Mouse (Mus musculus): ENCODE results near the gene Telo2. TPM values are rescaled to one million over a fixed set of nuclear protein-coding genes. Genes with fewer than 3 reads are reported as not detected.
"Not testable (repeated sequence)": the region's sequence is repeated elsewhere in the genome, so short reads cannot be mapped to it uniquely, and the experiment has no call there.

Telo2 gene
- polyA plus RNA-seq, 1 experiment from 2014 or later, result 25.1 TPM

GRCm38 (mm10) chr17:25125442-25126060, 9.8 kb upstream of the Telo2 start:
- Histone ChIP-seq H3K4me1 (peaks cover 15% of the 10 kb centered on the region), H3K27me3 (replicated peaks) (peaks cover 30% of the 10 kb centered on the region)
- 61% methylated on average over 3 of the region's 3 CpGs for WGBS
- not testable (repeated sequence) for H3K9me3 ChIP-seq; H3K36me3 ChIP-seq; ATAC-seq (ENCODE audit: extremely low read depth, insufficient number of reproducible peaks, low FRiP score, low TSS enrichment); H3K27ac ChIP-seq (replicated peaks); H3K4me3 ChIP-seq; H3K4me2 ChIP-seq; H3K9ac ChIP-seq

GRCm38 (mm10) chr17:25123979-25124378, 8.2 kb upstream of the Telo2 start:
- Histone ChIP-seq H3K27me3 (replicated peaks) (peaks cover 30% of the 10 kb centered on the region), H3K27ac (replicated peaks) (no peak overlapping the region), H3K4me3 (no peak overlapping the region), H3K9ac (no peak overlapping the region), H3K9me3 (no peaks in the 10 kb centered on the region), H3K4me1 (peaks cover 15% of the 10 kb centered on the region), H3K36me3 (no peaks in the 10 kb centered on the region), H3K4me2 (no peak overlapping the region)
- no peak for ATAC-seq (ENCODE audit: extremely low read depth, insufficient number of reproducible peaks, low FRiP score, low TSS enrichment)
- WGBS, result 25% methylated on average over 7 of the region's 7 CpGs

- WGBS, result 23% methylated on average over 3 of the region's 3 CpGs
Measured at GRCm38 (mm10) chr17:25120406-25120805, 4.6 kb upstream of the Telo2 start, which contains the start of gene Ptx4. Gene Ptx4, plus strand, starts transcription at chr17:25120760.

GRCm38 (mm10) chr17:25117263-25117662, 1.5 kb upstream of the Telo2 start:
- 29% methylated on average over 4 of the region's 4 CpGs for WGBS
- Histone ChIP-seq H3K9me3 (no peaks in the 10 kb centered on the region), H3K27me3 (replicated peaks) (peaks cover 14% of the 10 kb centered on the region), H3K4me2 (no peak overlapping the region), H3K36me3 (peaks cover 19% of the 10 kb centered on the region), H3K4me3 (no peak overlapping the region), H3K9ac (no peak overlapping the region), H3K27ac (replicated peaks) (no peak overlapping the region), H3K4me1 (peaks cover 23% of the 10 kb centered on the region)
- ATAC-seq (ENCODE audit: extremely low read depth, insufficient number of reproducible peaks, low FRiP score, low TSS enrichment), result no peak

More at GRCm38 (mm10) chr17:25120406-25120805, 4.6 kb upstream of the Telo2 start, which contains the start of gene Ptx4:
- peaks cover 30% of the 10 kb centered on the region for H3K27me3 ChIP-seq (replicated peaks)
- H3K27ac ChIP-seq (replicated peaks), result no peak within 1 kb of the TSS
- no peaks in the 10 kb centered on the region for H3K36me3 ChIP-seq
- no peaks in the 10 kb centered on the region for H3K9me3 ChIP-seq
- peaks cover 8% of the 10 kb centered on the region for H3K4me1 ChIP-seq
- H3K9ac ChIP-seq, result no peak within 1 kb of the TSS
- no peak within 1 kb of the TSS for H3K4me3 ChIP-seq
- ATAC-seq (ENCODE audit: extremely low read depth, insufficient number of reproducible peaks, low FRiP score, low TSS enrichment), result no peak
- H3K4me2 ChIP-seq, result no peak within 1 kb of the TSS

GRCm38 (mm10) chr17:25114908-25115645, 690 bp downstream of the Telo2 start:
- peaks cover 37% of the 10 kb centered on the region for H3K36me3 ChIP-seq
- H3K27me3 ChIP-seq (replicated peaks), result no peaks in the 10 kb centered on the region; the same call in 1 of the 2 replicates
- peak overlapping the region; percentile 83 for H3K9ac ChIP-seq
- ATAC-seq (ENCODE audit: extremely low read depth, insufficient number of reproducible peaks, low FRiP score, low TSS enrichment), result no peak; the same call in 1 of the 2 replicates
- peaks cover 29% of the 10 kb centered on the region for H3K4me1 ChIP-seq
- peak overlapping the region; percentile 90 for H3K27ac ChIP-seq (replicated peaks)
- 12% methylated on average over 23 of the region's 23 CpGs for WGBS
- no peaks in the 10 kb centered on the region for H3K9me3 ChIP-seq
- H3K4me3 ChIP-seq, result peak overlapping the region; percentile 62
- peak overlapping the region; percentile 88 for H3K4me2 ChIP-seq

GRCm38 (mm10) chr17:25112423-25112810, 3.4 kb downstream of the Telo2 start:
- Histone ChIP-seq H3K27me3 (replicated peaks) (no peaks in the 10 kb centered on the region), H3K9ac (peak overlapping the region; percentile 65), H3K9me3 (no peaks in the 10 kb centered on the region), H3K27ac (replicated peaks) (0 out of 2 replicates have a peak overlapping the region, but pooled peaks have one; percentile 42), H3K4me1 (peaks cover 29% of the 10 kb centered on the region), H3K4me2 (no peak overlapping the region), H3K4me3 (no peak overlapping the region), H3K36me3 (peaks cover 61% of the 10 kb centered on the region)
- 71% methylated on average over 3 of the region's 3 CpGs for WGBS
- no peak for ATAC-seq (ENCODE audit: extremely low read depth, insufficient number of reproducible peaks, low FRiP score, low TSS enrichment)

- Histone ChIP-seq H3K9ac (peak overlapping the region; percentile 65), H3K27ac (replicated peaks) (peak overlapping the region; percentile 42), H3K4me2 (no peak overlapping the region), H3K9me3 (no peaks in the 10 kb centered on the region), H3K36me3 (peaks cover 67% of the 10 kb centered on the region), H3K4me1 (peaks cover 29% of the 10 kb centered on the region), H3K27me3 (replicated peaks) (no peaks in the 10 kb centered on the region), H3K4me3 (no peak overlapping the region)
- 71% methylated on average over 8 of the region's 8 CpGs for WGBS
- no peak for ATAC-seq (ENCODE audit: extremely low read depth, insufficient number of reproducible peaks, low FRiP score, low TSS enrichment)
Measured at GRCm38 (mm10) chr17:25111739-25112422, 3.9 kb downstream of the Telo2 start.

GRCm38 (mm10) chr17:25111220-25111619, 4.5 kb downstream of the Telo2 start:
- Histone ChIP-seq H3K9me3 (no peaks in the 10 kb centered on the region), H3K9ac (0 out of 2 replicates have a peak overlapping the region, but pooled peaks have one; percentile 19), H3K4me3 (no peak overlapping the region), H3K27me3 (replicated peaks) (no peaks in the 10 kb centered on the region), H3K27ac (replicated peaks) (no peak overlapping the region), H3K4me2 (no peak overlapping the region), H3K36me3 (peaks cover 73% of the 10 kb centered on the region), H3K4me1 (peaks cover 27% of the 10 kb centered on the region)
- ATAC-seq (ENCODE audit: extremely low read depth, insufficient number of reproducible peaks, low FRiP score, low TSS enrichment), result no peak
- 88% methylated on average over 5 of the region's 5 CpGs for WGBS

- Histone ChIP-seq H3K27me3 (replicated peaks) (no peaks in the 10 kb centered on the region), H3K36me3 (peaks cover 79% of the 10 kb centered on the region), H3K4me3 (no peak overlapping the region), H3K4me1 (peaks cover 24% of the 10 kb centered on the region), H3K4me2 (no peak overlapping the region), H3K9me3 (no peaks in the 10 kb centered on the region), H3K9ac (no peak overlapping the region; the same call in 1 of the 2 replicates), H3K27ac (replicated peaks) (no peak overlapping the region)
- 88% methylated on average over 6 of the region's 6 CpGs for WGBS
- no peak for ATAC-seq (ENCODE audit: extremely low read depth, insufficient number of reproducible peaks, low FRiP score, low TSS enrichment)
Measured at GRCm38 (mm10) chr17:25110590-25110989, 5.2 kb downstream of the Telo2 start.

- H3K27me3 ChIP-seq (replicated peaks), result no peaks in the 10 kb centered on the region
- H3K4me3 ChIP-seq, result no peak overlapping the region
- H3K9ac ChIP-seq, result no peak overlapping the region
- peaks cover 17% of the 10 kb centered on the region for H3K4me1 ChIP-seq
- H3K27ac ChIP-seq (replicated peaks), result no peak overlapping the region
- no peaks in the 10 kb centered on the region for H3K9me3 ChIP-seq
- WGBS, result 65% methylated on average over 2 of the region's 2 CpGs
- H3K4me2 ChIP-seq, result no peak overlapping the region
- no peak for ATAC-seq (ENCODE audit: extremely low read depth, insufficient number of reproducible peaks, low FRiP score, low TSS enrichment)
- peaks cover 90% of the 10 kb centered on the region for H3K36me3 ChIP-seq
Measured at GRCm38 (mm10) chr17:25109578-25109977, 6.2 kb downstream of the Telo2 start.

GRCm38 (mm10) chr17:25107786-25108185, 8.0 kb downstream of the Telo2 start:
- Histone ChIP-seq H3K9me3 (no peaks in the 10 kb centered on the region), H3K9ac (no peak overlapping the region), H3K4me1 (peaks cover 11% of the 10 kb centered on the region), H3K36me3 (peaks cover 92% of the 10 kb centered on the region), H3K27ac (replicated peaks) (no peak overlapping the region), H3K27me3 (replicated peaks) (no peaks in the 10 kb centered on the region), H3K4me2 (no peak overlapping the region), H3K4me3 (no peak overlapping the region)
- WGBS, result 91% methylated on average over 7 of the region's 16 CpGs
- ATAC-seq (ENCODE audit: extremely low read depth, insufficient number of reproducible peaks, low FRiP score, low TSS enrichment), result no peak

Measured in heart, embryonic 13.5 days (tissue).